Mouse (Mus musculus) hindbrain, postnatal 0 days (tissue): ENCODE measurements around the gene Stxbp1. TPM values are rescaled to one million over a fixed set of nuclear protein-coding genes. Genes with fewer than 3 reads are reported as not detected.

Experiments
- ATAC-seq: fragments of 200-750 bp; cut with Nextera tagmentation; 2 replicates; pipeline ENCODE4 v1.8.0; 2017; ENCODE audit warnings: mild to moderate bottlenecking, moderate TSS enrichment, moderate library complexity
- DNase-seq: peaks from one replicate; pipeline ENCODE4 v3.0.0-alpha.2; 2015; ENCODE audit warnings: low spot score
- H3K27ac ChIP-seq: fragments of 300-500 bp; sonication (generic); 2 replicates; pipeline ENCODE4 v1.5.1; 2014; ENCODE audit warnings: mild to moderate bottlenecking
- H3K27me3 ChIP-seq: fragments of 300-500 bp; sonication (generic); 2 replicates; pipeline ENCODE4 v1.6.1; 2014; ENCODE audit warnings: low read length, mixed read lengths; ENCODE audit not compliant: insufficient read depth
- H3K36me3 ChIP-seq: fragments of 300-500 bp; sonication (generic); 2 replicates; pipeline ENCODE4 v1.6.1; 2014; ENCODE audit warnings: low read length, mixed read lengths; ENCODE audit not compliant: insufficient read depth
- H3K4me1 ChIP-seq: fragments of 300-500 bp; sonication (generic); 2 replicates; pipeline ENCODE4 v1.6.1; 2014; ENCODE audit warnings: antibody characterized with exemption, low read length, mixed read lengths; ENCODE audit not compliant: insufficient read depth
- H3K4me2 ChIP-seq: fragments of 300-500 bp; sonication (generic); 2 replicates; pipeline ENCODE4 v1.6.1; 2014; ENCODE audit warnings: low read depth, mild to moderate bottlenecking, low read length, moderate library complexity, mixed read lengths
- H3K4me3 ChIP-seq: fragments of 300-500 bp; sonication (generic); 2 replicates; pipeline ENCODE4 v1.5.1; 2014; ENCODE audit warnings: low read length
- H3K9ac ChIP-seq: fragments of 300-500 bp; sonication (generic); replicated peaks from 2 replicates; pipeline ENCODE4 v1.6.1; 2014; ENCODE audit warnings: mild to moderate bottlenecking, low read length, moderate library complexity, mixed read lengths
- H3K9me3 ChIP-seq: fragments of 300-500 bp; sonication (generic); 2 replicates; pipeline ENCODE4 v1.6.1; 2016; ENCODE audit warnings: low read length, mixed read lengths
- CTCF ChIP-seq: IDR thresholded peaks from 2 replicates; pipeline ENCODE4 v1.5.1; 2016; ENCODE audit warnings: antibody characterized with exemption, control low read depth, low read depth
- WGBS: fragments of 180-500 bp; shearing (Covaris S2); extraction: QIAGEN DNeasy Blood & Tissue Kit; methylation state at CpG from one replicate; pipeline ENCODE4 v1.1.7; 2014; 5-methylcytosine and 5-hydroxymethylcytosine counted together
- polyA plus RNA-seq: library from polyadenylated mRNA; unstranded; fragments of >200 nt; fragmentation: Nextera tagmentation; extraction: Ambion mirVana; gene quantifications from 2 replicates; pipeline ENCODE4 v1.2.1, GENCODE M21; 2015
- total RNA-seq: library from RNA; depleted of rRNA; stranded (reverse); fragments of >200 nt; gene quantifications from 2 replicates; pipeline ENCODE4 v1.2.3, GENCODE M21; 2014; rRNA removed

Stxbp1 gene
- total RNA-seq = 142 and 149 TPM in 2 replicates
- polyA plus RNA-seq = 318 and 348 TPM in 2 replicates

- peak; percentile 7; the same call in 1 of the 2 replicates for TF ChIP-seq CTCF
- Histone ChIP-seq H3K36me3 (no peaks in the 10 kb centered on the region), H3K4me2 (peak within 1 kb of the TSS; percentile 69), H3K27me3 (no peaks in the 10 kb centered on the region), H3K9ac (peak within 1 kb of the TSS; percentile 87), H3K4me3 (peak within 1 kb of the TSS; percentile 83), H3K27ac (peak within 1 kb of the TSS; percentile 96), H3K4me1 (peaks cover 4% of the 10 kb centered on the region; the same call in 1 of the 2 replicates), H3K9me3 (no peaks in the 10 kb centered on the region)
- WGBS = under 1% methylated on average over 47 of the region's 78 CpGs
- DNase-seq = peak; percentile 98
- peak; percentile 94 for ATAC-seq
Observed at GRCm38 (mm10) chr2:32846805-32847467, at the start of gene Stxbp1. Gene Stxbp1 (minus strand): TSS chr2:32847245.

GRCm38 (mm10) chr2:32896507-32897147 lies 49.6 kb upstream of the Stxbp1 start:
- no peak overlapping the region for H3K9ac ChIP-seq
- no peaks in the 10 kb centered on the region for H3K27me3 ChIP-seq
- no peaks in the 10 kb centered on the region for H3K9me3 ChIP-seq
- peaks cover 28% of the 10 kb centered on the region for H3K4me1 ChIP-seq
- no peak for TF ChIP-seq CTCF
- ATAC-seq = peak; percentile 50
- H3K36me3 ChIP-seq = no peaks in the 10 kb centered on the region
- no peak overlapping the region for H3K4me3 ChIP-seq
- peak overlapping the region; percentile 64 for H3K27ac ChIP-seq
- no peak overlapping the region for H3K4me2 ChIP-seq
- whole genome bisulfite sequencing = 37% methylated on average over 10 of the region's 10 CpGs
- peak; percentile 48 for DNase-seq

DNA sequence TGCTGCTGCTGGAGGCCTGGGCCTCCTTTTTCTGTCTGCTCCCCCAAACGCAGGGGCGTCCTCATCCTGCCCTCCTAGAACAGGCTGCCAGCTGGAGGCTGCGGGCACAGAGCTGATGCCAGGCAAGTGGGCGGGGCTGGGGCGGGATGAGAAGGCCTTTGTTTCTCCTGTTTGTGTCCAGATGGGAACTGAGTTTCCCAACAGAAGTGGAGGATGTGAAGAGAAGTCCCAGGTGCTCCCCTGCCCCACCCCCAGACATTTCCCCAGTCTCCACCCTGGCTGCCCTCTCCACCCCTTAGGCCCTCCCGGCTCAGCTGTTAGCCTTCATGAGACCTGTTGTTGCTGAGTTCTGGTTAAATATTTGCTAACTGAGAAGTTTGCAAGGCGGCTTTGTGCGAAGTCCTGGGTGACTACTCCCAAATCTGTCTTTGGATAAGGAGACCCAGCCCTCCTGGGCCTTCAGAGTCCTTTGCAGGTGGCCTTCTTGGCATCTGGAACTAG lies 48.6 kb upstream of the Stxbp1 start:
- Histone ChIP-seq H3K9me3 (no peaks in the 10 kb centered on the region), H3K4me1 (peaks cover 28% of the 10 kb centered on the region), H3K9ac (no peak overlapping the region), H3K4me3 (no peak overlapping the region), H3K27me3 (no peaks in the 10 kb centered on the region), H3K27ac (peak overlapping the region; percentile 64), H3K4me2 (no peak overlapping the region), H3K36me3 (no peaks in the 10 kb centered on the region)
- WGBS = 29% methylated on average over 7 of the region's 8 CpGs
- peak; percentile 63 for DNase-seq
- no peak for TF ChIP-seq CTCF
- ATAC-seq = peak; percentile 57

DNA sequence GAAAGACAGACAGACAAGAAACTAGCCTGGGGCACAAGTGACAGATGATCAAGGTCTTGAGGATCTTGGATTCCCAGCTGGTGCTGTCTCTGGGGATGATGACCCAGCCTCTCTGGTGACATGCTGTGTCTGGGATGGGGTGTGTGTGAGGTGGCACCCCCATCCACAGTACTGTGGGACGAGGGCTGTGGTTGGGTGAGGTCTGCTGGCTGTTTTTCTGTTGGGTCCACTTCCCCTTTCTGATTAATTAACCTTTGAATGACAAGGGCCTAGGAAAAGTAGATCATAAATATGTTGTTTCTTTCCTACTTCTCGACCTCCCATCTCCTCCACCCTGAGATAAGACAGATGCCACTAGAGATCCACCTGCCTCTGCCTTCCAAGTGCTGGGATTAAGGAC lies 47.1 kb upstream of the Stxbp1 start:
- 67% methylated on average over 2 of the region's 2 CpGs for WGBS

GRCm38 (mm10) chr2:32892490-32892889 lies 45.4 kb upstream of the Stxbp1 start:
- peaks cover 27% of the 10 kb centered on the region for H3K4me1 ChIP-seq
- 92% methylated on average over 14 of the region's 14 CpGs for WGBS
- H3K4me3 ChIP-seq = no peak overlapping the region
- H3K27me3 ChIP-seq = no peaks in the 10 kb centered on the region
- no peaks in the 10 kb centered on the region for H3K36me3 ChIP-seq
- no peak for TF ChIP-seq CTCF
- H3K27ac ChIP-seq = no peak overlapping the region
- H3K4me2 ChIP-seq = no peak overlapping the region
- no peaks in the 10 kb centered on the region for H3K9me3 ChIP-seq
- no peak overlapping the region for H3K9ac ChIP-seq
- DNase-seq = no peak
- no peak for ATAC-seq

More for the DNA sequence above, 47.1 kb upstream of the Stxbp1 start:
- H3K27me3 ChIP-seq = no peaks in the 10 kb centered on the region
- ATAC-seq (no peak), DNase-seq (no peak)
- no peaks in the 10 kb centered on the region for H3K36me3 ChIP-seq
- no peaks in the 10 kb centered on the region for H3K9me3 ChIP-seq
- H3K4me1 ChIP-seq = peaks cover 28% of the 10 kb centered on the region
- no peak overlapping the region for H3K4me3 ChIP-seq
- no peak overlapping the region for H3K4me2 ChIP-seq
- H3K9ac ChIP-seq = no peak overlapping the region
- no peak for TF ChIP-seq CTCF
- no peak overlapping the region for H3K27ac ChIP-seq

DNA sequence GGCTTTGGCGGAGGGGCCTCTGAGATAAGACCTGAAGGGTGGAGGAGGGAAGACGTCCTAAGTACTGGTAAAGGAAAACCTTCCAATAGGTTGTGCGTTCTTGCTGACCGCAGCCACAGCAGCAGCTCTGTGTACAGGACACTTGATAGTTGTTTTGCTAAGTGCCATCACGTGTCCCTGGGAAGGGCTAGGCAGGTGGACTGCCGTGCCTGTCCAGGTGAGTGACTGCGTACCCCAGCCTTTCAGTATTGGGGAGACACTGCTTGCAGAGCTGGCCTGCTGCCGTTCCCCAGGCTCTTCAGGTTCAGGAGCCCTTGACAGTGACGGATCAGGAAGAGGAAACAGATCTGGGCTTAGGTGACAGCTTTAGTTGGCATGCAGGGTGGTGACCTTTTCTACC lies 44.2 kb upstream of the Stxbp1 start:
- no peak overlapping the region for H3K9ac ChIP-seq
- no peak for ATAC-seq

More for the DNA sequence above, 44.2 kb upstream of the Stxbp1 start:
- DNase-seq = no peak
- Histone ChIP-seq H3K27me3 (no peaks in the 10 kb centered on the region), H3K4me2 (no peak overlapping the region), H3K4me3 (no peak overlapping the region), H3K4me1 (peaks cover 17% of the 10 kb centered on the region), H3K27ac (no peak overlapping the region), H3K36me3 (no peaks in the 10 kb centered on the region), H3K9me3 (no peaks in the 10 kb centered on the region)
- TF ChIP-seq CTCF = no peak
- 81% methylated on average over 9 of the region's 9 CpGs for WGBS
